Mouse (Mus musculus) kidney, postnatal 10 days (tissue): ENCODE results near the gene Lrrtm4.

Source experiments
- DNase-seq: peaks from one replicate; pipeline ENCODE4 v3.0.0; 2021; ENCODE audit warnings: mixed read lengths

The Lrrtm4 gene

DNA sequence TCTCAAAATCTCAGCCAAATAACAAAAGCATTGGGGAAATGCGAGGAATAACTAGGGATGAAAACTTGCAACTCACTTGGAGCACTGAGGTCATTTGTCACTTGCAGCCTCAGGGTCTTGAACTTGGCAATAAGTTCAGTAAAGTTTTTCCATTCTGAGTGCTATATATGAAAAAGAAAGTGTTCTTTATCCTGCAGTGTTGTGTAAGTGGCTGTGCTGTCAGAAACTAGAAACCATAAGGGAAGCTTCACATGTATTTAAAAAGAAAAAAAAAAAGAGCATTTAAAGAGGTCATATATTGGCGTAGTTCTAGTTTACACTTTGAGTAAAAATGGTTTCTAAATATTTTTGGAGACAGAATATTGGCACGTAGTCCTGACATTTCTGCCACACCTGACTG, 313.1 kb downstream of the Lrrtm4 start:
- DNase-seq = no peak

DNA sequence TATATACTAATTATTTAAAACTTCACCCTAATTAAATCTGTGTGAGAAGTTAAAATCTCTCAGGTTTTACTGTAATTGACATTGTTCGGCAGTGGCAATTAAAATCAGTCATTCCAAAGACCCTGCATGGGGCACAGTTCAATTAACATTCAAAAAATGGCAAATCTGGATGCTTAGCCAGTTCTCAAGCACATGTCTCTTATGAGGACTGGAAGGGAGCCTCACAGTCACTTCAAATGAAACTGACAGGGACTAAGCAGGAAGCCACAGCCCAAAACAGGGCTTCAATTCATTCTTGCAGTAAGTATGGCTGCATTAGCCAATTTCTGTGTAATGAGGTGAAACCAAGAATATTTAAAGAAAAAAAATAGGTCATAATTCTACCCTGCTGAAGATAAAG, 333.6 kb downstream of the Lrrtm4 start:
- DNase-seq = no peak

DNA sequence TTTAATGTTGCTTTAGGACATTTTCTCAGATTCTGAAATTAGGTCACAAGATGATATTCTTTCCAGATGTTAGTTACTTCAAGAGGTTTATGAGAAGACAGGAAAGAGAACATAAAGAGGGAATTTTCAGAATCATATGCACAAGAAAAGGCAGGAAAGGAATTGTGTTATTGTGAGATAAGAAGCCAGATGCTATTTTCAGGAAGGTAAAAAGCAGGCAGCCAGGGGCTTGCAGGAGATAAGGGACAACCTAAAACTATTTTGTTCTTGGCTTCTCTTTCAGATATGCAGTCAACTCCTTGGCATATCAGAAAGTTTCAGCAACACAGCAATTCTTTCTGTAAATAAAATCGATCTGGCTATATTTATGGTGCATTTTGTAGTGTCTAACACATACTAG, 338.4 kb downstream of the Lrrtm4 start:
- DNase-seq = no peak

DNA sequence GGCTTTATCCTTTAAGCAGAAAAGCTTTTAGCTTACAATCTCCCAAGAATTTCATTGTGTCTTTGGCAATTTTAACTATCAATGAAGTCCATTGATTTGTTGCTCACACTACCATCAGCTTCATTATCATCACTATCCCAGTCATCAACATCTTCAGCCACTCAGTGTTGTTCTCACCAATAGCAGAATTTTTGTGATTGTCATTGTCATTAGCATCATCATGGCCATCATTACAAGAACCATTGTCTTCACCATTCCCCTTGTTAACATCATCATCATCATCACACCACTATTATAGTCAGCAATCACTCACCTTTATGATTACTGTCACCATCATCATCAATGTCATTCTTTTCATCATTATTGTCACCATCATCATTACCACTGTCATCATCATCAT, 344.9 kb downstream of the Lrrtm4 start:
- DNase-seq = no peak

DNA sequence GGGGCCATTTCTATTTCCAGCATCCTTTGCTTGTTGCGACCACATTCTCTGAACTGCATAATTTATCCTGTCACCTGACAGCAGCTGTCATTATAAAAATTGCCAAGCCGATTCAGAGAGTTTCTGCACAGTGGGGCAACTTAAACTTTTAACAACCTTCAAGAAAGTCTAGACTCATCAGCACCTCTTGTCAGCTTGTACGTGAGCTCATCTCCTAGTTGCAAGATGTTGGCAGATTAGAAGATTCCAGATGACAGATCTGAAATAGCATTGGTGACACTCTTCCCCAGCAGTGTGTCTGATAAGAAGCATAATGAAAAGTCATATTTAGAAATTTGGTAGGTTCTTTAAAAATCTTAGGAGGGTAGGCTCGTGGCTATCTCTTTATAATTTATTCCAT, 347.9 kb downstream of the Lrrtm4 start:
- no peak for DNase-seq

DNA sequence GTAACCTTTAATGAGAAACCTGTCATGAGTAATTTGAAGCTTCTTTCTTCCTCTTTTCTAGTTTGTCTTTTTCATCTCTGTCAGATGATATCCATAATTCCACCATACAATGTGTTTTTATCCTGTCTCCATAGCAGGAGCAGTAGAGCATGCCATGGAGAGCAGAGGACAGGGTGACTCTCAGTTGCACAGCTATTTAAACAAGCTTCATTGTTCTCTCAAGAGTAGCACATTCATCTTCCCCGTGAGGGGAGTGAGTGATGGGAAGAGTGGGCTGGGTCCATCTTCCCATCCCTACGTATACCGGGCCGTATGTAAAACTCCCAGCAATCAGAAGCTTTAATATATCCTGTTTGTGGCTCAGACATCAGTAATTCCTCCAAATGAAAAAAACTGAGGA, 370.9 kb downstream of the Lrrtm4 start:
- no peak for DNase-seq

DNA sequence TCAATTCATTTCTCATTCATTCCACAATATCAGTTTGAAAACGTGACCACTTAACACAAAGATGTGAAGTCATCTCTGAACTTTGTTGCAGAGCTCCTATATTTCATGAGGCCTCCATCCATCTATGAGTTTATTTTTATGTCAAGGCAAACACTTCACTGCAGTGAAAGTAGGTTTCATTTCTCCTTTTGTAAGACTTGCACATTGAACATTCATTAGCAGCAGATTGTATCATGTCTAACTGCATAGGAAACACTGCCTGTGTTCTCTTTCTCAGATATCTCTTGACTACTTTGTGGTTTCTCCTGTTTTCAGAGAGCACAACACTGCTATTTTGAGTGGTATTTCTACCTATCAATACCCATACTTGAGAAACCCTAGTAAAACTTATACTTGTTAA, 388.1 kb downstream of the Lrrtm4 start:
- DNase-seq = no peak

DNA sequence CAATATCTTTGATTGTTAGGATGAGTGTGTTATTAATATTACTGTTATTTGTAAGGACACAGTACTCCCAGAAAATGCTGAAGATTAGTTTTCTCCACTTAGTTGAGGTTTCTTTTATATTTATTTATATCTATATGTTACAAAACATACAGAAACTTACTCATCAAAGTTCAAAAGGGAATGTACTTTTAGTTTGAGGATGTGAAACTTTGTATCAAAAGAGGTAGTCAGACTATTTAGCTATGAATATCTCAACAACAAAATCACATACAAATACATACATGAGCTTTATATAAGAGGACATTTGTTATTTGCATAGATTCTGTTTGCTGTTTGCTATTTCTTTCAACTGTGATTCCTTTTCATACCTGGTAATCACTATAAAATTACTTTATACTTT, 421.5 kb downstream of the Lrrtm4 start:
- no peak for DNase-seq

DNA sequence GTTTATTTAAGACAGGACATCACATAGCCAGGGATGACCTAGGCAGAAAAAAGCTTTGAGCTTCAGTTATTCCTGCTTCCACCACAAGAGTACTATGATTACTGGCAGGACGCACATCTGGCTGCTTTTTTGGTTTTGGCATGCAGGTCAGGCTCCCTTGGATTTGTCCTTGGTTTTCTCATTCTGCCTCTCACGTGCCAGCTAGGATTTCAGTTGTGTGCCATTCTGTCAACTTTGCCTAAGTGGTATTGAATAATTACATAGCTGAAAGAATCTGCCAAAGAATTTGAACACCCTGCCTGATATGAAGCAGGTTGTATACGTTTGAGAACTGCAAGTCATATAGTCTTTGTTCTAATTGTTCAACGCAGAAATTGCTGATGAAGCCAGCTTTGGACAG, 451.9 kb downstream of the Lrrtm4 start:
- no peak for DNase-seq

DNA sequence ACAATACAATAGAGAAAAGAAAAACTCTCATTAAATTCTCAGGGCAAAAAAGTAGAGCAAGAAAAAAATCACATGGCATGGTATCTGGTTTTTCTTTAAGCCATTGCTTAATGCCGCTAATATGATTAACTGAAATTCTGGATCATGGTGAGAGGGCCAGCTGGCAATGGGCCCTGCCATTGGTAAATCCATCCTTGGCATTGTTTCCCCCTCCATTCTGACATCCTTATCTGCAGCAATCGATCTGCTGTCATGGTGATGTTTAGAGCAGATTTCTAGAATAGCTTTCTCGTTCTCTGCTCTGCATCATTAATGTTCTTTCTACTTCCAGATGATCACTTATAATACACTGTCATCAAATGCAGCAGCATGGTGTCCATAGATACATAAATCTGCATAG, 457.5 kb downstream of the Lrrtm4 start:
- no peak for DNase-seq

DNA sequence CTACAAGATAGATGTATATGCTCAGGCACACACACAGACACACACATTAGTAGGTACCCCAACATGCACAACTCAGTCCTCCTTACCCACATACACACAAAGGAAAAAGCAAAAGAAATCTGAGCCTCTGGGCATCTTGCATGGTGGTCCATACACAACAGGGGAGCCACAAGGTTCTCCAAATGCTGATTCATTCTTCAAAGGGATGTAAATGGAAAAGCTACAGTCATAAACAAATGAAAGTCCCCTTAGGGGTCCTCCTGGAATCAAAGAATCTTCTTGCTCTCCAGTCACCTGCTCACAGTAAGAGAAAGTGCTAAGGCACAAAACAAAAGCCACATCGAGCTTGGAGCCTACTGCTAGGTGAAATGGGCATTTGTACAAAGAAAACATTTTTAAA, 526.3 kb downstream of the Lrrtm4 start:
- DNase-seq = no peak

DNA sequence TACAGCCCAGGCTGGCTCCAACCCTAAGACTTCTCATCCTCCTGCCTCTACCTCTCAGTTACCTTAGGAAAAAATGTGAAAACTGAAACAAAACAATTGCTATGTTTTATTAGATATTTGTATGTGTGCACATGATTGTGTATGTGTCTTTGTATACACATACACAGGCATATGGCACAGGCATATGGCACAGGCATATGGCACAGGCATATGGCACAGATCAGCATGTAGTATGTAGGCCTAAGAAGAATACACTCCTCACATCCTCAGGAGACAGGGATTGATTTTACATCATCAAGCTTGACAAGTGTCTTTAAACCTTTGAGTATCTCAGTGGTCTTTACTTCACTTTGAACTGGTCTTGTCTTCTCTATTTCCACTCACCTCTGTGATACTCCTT, 531.2 kb downstream of the Lrrtm4 start:
- DNase-seq = no peak

DNA sequence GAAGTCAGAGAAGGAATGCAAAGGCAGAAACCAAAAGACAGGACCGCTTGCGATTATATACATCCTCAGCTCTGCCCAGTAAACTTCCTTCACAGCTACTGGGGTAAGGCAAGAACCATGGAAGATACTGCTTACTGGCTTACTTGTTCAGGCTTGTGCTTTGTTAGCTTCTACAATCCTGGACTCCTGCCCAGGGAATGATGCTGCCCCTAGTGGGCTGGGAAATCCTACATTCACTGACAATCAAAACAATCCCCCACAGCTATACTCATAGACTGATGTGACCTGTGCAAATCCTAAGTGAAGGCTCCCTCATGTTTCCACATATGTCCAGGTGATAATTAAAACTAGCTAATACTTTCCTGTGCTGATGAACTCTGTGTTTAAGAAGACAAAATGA, 534.7 kb downstream of the Lrrtm4 start:
- DNase-seq = no peak

DNA sequence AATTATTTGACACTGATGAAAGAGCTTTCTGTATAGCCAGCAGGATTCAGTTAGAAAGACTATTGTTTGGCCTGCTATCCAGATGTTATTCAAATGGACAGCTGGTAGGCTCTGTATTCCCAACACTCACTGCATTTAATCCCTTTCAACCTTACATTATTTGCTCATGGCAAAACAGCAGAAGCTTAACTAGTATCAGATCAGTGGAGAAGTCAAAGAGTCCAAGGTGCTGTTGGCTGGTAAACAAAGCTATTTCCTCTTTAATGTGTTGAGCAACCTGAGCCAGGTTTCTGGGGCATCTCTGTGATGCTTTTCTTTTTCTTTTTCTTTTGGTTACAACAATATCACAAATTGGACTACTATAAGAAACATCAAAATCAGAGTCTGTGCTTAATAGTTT, 536.3 kb downstream of the Lrrtm4 start:
- no peak for DNase-seq

DNA sequence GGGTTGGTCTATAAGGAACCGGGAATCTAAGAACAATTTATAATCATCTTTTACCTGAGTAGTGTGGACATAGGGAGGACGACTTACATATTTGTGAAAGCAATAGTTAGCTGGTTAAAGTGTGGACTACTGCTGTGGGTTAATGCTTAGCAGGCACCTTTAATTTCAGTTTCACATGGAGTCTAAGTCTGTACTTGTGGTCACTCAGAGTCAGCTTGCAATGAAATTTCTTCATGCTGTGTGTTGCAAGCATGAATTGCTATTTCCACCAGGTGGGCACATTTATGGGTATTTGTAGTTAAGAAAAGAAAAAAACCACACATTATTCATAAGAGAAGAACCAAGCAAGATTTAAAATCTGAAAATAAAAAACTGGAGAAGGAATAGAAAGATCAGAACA, 558.5 kb downstream of the Lrrtm4 start:
- DNase-seq = no peak

DNA sequence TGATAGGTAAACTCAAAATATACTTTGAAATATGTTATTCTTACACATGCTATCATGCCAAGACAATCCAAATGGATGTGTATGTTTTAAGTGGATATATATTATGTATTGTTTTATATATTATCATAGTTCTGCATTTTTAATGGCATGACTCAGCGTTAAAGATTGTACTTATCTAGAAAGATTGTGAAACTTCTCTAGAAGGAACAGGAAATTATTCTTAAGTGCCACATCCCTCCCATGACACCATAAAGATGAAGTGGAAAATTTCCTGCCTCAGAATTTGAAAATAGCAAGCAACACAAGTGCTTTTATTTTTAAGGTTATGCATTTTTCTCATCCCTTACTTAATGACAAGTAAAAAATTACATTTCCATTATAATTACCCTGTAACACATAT, 563.5 kb downstream of the Lrrtm4 start:
- no peak for DNase-seq

DNA sequence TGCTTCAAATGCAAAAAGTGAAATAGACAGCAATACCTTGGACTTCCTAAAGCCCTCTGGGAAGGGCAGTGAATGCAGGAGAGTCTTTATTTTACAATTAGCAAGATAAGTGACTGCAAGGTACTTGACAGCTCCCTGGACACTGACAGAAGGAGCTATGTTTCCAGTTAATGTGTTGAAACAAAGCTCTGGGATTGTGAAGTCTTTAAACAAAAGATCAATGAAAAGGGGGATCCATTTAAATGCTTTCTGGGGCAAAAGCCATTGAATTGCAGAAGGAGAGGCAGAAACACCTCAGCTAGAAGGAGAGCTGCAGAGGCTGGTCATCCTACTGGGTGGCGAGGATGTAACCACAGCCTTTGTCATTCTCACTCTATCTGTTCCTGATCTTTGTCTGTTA, 571.1 kb downstream of the Lrrtm4 start:
- no peak for DNase-seq

DNA sequence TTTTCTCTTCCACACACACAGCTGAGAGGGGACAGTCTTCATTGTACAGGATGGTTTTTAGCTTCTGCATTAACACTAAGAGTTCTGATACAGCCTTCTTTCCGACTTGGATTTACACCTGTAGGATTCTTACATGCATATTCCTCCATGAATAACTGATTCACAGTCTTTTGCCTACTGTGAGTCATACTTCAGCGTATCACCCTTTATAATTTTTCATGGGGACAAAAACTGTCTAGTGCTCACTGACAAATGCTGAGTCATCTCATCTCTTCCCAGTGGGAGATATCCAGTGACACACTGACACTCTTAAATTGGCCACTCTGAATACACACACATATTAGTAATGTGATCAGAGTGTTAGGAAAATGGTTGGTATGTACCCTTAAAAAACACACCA, 600.8 kb downstream of the Lrrtm4 start:
- DNase-seq = no peak

DNA sequence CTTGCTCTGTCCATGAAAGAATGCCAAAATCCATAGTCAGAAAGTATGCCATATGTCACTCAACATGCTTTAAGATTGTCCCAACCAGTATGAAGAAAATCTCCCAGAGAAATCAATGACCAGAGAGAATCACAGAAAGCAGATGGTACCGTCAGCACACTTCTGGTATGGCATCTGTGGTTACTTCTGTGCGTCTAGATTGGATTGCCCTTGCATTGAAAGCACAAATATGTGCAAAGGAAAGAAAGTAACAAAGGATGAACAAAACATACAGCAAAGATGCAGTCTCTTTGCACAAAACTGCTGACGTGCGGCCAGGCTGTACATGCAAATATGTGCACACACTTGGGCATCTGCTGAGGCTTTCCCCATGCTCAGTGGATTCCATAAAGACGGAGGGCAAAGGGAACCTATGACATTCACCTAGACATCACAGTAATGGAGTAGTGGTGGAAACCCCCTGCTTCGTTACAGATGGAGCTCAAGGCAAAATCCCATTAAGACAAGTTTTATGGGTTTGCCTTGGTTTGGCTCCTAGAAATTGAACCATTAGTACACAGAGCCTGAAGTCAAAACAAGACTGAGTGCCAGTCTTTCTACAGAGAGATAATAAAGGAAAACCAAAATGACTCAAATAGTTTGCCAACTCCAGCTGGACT, 604.1 kb downstream of the Lrrtm4 start:
- no peak for DNase-seq

DNA sequence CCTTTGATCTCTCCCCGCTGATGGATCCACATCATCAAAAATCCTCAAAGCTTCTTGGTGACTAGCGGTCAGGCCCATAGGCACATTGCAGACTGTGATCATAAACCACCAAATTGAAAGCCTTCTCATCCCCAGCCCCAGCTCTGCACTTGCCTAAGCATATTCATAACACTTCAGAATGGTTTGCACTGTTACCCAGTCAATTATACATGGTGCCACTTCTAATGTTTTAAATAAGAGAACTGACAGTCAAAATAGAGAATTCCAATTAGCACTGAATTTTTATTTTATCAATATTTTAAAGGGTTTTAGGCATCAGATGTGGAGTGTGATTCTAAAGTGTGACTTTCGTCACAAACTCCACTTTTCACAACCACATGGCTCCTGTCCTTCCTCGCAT, 606.8 kb downstream of the Lrrtm4 start:
- no peak for DNase-seq

DNA sequence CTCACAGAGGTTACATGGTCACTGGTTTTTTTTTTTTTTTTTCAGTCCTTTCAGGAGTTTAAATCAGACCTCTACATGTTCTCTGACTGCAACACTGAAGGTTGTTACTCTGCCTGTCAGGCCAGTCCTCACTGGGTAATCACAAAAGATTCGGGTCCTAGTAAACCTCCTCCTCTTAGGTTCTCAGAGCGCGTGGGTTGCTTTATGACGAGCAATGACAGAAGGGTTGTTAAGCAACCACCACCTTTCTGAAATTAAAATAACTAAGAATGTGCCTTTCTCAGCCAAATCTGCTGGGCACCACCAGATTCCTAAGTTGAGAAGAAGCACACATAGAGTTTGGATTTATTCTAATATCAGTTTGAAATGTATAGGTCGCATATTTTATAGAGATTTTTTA, 644.1 kb downstream of the Lrrtm4 start:
- no peak for DNase-seq

DNA sequence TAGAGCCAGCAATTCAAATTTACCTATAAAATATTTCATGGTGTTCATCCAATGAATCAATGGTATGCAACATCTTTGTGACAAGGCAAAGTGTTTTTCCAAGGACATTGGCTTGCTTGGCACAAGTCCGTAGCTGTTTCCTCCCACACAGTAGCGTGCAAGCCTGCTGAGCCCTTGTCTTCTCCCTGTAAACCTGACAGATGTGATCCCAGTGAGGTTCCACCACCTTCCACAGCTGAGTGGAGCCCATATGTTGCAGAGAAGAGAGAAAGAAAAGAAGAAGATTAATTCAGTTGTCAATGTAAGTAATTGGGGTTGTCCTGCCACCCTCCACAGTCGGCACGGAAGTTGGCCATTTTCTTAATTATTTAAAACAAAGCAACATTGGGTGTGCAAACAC, 645.4 kb downstream of the Lrrtm4 start:
- DNase-seq = no peak

DNA sequence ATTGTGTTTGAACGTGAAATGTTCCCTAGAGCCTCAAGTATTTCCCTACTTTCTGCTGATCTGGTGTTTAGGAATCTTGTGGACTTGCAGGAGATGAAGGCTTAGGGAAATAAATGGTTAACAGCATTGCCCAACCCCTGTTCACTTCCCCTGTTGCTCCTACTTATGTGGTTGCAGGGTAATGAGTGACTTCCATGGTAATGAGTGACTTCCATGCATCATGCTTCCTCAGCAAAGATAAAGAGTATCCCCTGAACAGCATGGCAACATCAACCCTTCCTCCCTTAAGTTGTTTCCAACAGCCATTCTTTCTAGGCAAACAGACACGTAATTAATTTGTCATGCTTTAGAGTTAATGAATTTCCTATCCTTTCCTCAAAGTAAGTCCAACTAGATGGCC, 685.5 kb downstream of the Lrrtm4 start:
- DNase-seq = no peak

DNA sequence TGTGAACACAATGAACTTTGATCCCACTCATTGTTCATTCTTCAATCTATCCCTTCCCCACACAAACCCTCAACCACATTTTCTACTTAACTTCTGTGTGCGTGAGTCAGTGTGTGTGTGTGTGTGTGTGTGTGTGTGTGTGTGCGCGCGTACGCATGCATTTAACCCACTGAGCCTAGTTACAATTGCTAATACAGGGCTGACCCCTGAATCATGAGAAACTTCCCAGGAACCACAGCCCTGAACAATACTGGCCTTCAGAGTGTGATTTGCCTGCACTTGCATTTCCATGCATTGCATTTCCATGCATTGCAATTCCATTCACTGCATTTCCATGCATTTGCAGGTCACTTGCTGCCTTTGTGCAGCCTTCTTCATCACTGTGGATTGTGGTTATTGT, 701.8 kb downstream of the Lrrtm4 start:
- DNase-seq = no peak

DNA sequence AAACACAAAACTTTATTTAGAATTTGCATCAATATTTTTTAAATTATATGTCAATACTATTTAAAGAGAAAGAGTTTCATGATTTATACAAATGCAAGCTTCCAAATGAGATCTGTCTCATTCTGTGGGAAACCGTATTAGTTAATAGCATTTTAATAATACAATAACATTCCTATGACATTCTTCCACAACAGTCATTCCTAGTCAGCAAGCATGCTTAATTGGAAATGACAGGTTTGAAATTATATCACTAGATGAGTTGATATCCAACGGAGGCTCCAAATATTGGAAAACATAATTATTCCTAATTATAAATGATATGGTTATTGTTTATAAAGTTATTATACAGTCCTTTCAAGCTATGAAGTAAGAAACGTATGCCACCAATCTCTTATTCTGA, 714.7 kb downstream of the Lrrtm4 start:
- DNase-seq = no peak

DNA sequence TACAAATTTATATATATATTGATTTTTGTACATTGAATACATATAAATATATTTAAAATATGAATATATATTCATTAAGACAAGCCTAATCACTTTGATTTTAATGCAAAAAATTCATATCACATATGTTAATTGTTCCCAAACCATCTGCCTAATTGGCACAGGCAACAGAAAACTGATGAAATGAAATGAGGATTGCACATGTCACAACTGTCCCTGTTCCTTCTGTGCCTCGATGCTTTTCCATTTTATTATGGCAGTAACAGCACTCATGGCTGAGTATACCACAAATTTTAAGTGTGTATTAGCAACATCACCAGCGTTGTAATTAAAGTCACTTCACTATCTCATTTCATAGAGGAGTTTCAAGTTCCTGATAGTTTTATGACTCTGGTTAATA, 732.1 kb downstream of the Lrrtm4 start:
- no peak for DNase-seq
